In genomic region chr19:28382168-28382911, GRCm38 (mm10) we compare ENCODE assay signal across 8 mouse cellular contexts.
DNase-seq lines count a peak whose midpoint lies in the region; ATAC-seq lines count a peak whose summit lies in the region.
"Had no signal": no experiment of that assay in that cellular context is flagged by ENCODE, and none has a peak within 500 bp of the region (broad histone marks: within the 10 kb centered on the region; RNA-seq: fewer than 3 reads in every experiment).

No protein-coding gene starts in this region.

- no peak overlapping the region for H3K9ac ChIP-seq in lung, embryonic 15.5 days
- H3K9ac ChIP-seq in forebrain, embryonic 11.5 days (ENCODE audit: low read length): no peak overlapping the region
- H3K9ac ChIP-seq in neural tube, embryonic 15.5 days (replicated peaks): no peak overlapping the region

- peaks cover 28% of the 10 kb centered on the region for H3K4me1 ChIP-seq in lung, embryonic 15.5 days
- H3K4me1 ChIP-seq in forebrain, embryonic 11.5 days (replicated peaks; ENCODE audit: control insufficient read depth, insufficient read depth, low read length): peaks cover 18% of the 10 kb centered on the region; the same call in 1 of the 2 replicates
- peaks cover 11% of the 10 kb centered on the region; the same call in 1 of the 2 replicates for H3K4me1 ChIP-seq in neural tube, embryonic 15.5 days

- WGBS in lung, embryonic 15.5 days: 33% methylated on average over 8 of the region's 10 CpGs
- WGBS in forebrain, embryonic 11.5 days: 38% methylated on average over 10 of the region's 10 CpGs
- 16% methylated on average over 10 of the region's 10 CpGs for WGBS in neural tube, embryonic 15.5 days

- ATAC-seq in lung, embryonic 15.5 days (ENCODE audit: borderline replicate concordance, extremely low read depth, low FRiP score, low TSS enrichment): peak; percentile 88
- peak; percentile 88 for ATAC-seq in forebrain, embryonic 11.5 days (replicated peaks; ENCODE audit: low FRiP score)
- ATAC-seq in neural tube, embryonic 15.5 days (ENCODE audit: low FRiP score): peak; percentile 66

- no peaks in the 10 kb centered on the region for H3K36me3 ChIP-seq in lung, embryonic 15.5 days
- no peaks in the 10 kb centered on the region for H3K36me3 ChIP-seq in forebrain, embryonic 11.5 days (ENCODE audit: control insufficient read depth, insufficient read depth, low read length)
- no peaks in the 10 kb centered on the region for H3K36me3 ChIP-seq in neural tube, embryonic 15.5 days
- H3K36me3 ChIP-seq: G1E had no signal

- peak overlapping the region; percentile 71 for H3K27ac ChIP-seq in lung, embryonic 15.5 days
- no peak overlapping the region for H3K27ac ChIP-seq in forebrain, embryonic 11.5 days (ENCODE audit: low read depth, low read length)
- peak overlapping the region; percentile 45; the same call in 1 of the 2 replicates for H3K27ac ChIP-seq in neural tube, embryonic 15.5 days (replicated peaks)

- H3K27me3 ChIP-seq in lung, embryonic 15.5 days: no peaks in the 10 kb centered on the region
- no peaks in the 10 kb centered on the region; the same call in 1 of the 2 replicates for H3K27me3 ChIP-seq in forebrain, embryonic 11.5 days (ENCODE audit: control insufficient read depth, insufficient read depth, low read length)
- H3K27me3 ChIP-seq in neural tube, embryonic 15.5 days (replicated peaks): no peaks in the 10 kb centered on the region

- no peaks in the 10 kb centered on the region for H3K9me3 ChIP-seq in lung, embryonic 15.5 days
- no peaks in the 10 kb centered on the region for H3K9me3 ChIP-seq in forebrain, embryonic 11.5 days (ENCODE audit: control insufficient read depth, low read length)
- H3K9me3 ChIP-seq in neural tube, embryonic 15.5 days (replicated peaks): no peaks in the 10 kb centered on the region
- H3K9me3 ChIP-seq: G1E had no signal

- intact Hi-C loops in left cerebral cortex, postnatal 36 days (cut with DNase I): no loop called here

- H3K4me2 ChIP-seq in lung, embryonic 15.5 days: no peak overlapping the region
- no peak overlapping the region for H3K4me2 ChIP-seq in forebrain, embryonic 11.5 days (ENCODE audit: low read depth, low read length, severe bottlenecking)
- no peak overlapping the region for H3K4me2 ChIP-seq in neural tube, embryonic 15.5 days

- DNase-seq in lung, adult 18-20 months: no peak
- peak; percentile 80 for DNase-seq in forebrain, embryonic 11.5 days (ENCODE audit: low spot score)
- DNase-seq in left cerebral cortex, postnatal 36 days (ENCODE audit: low spot score in 2 of 2): peak; percentile 23 to 39
- no peak for DNase-seq in MN1 (ENCODE audit: low spot score)
- DNase-seq in testis, postnatal 14 days (ENCODE audit: low spot score): no peak

- H3K4me3 ChIP-seq in lung, embryonic 15.5 days: no peak overlapping the region
- no peak overlapping the region for H3K4me3 ChIP-seq in forebrain, embryonic 11.5 days (ENCODE audit: low read depth, low read length)
- H3K4me3 ChIP-seq in neural tube, embryonic 15.5 days (replicated peaks): no peak overlapping the region

Comparison
In these comparisons a context has a peak if more than half of its experiments do, and no peak if none do; other contexts are left out.
1. DNase-seq: peak in forebrain, embryonic 11.5 days (single experiment) and left cerebral cortex, postnatal 36 days (2 of 2); none in lung, adult 18-20 months (0 of 2), MN1 (single experiment) and testis, postnatal 14 days (single experiment).
2. Peak in every context shown above with its lines, with median percentiles within 50 percentile points of each other: ATAC-seq.